In genomic region chr7:34709111-34709510, GRCm38 (mm10) we compare ENCODE assay signal across 15 mouse cellular contexts. TPM values are rescaled to one million over a fixed set of nuclear protein-coding genes. Genes with fewer than 3 reads are reported as not detected.
DNase-seq lines count a peak whose midpoint lies in the region; ATAC-seq and TF ChIP-seq lines count a peak whose summit lies in the region.
"Had no signal": no experiment of that assay in that cellular context is flagged by ENCODE, and none has a peak within 500 bp of the region (broad histone marks: within the 10 kb centered on the region; RNA-seq: fewer than 3 reads in every experiment).

No protein-coding gene starts in this region.

- no peak overlapping the region for H3K9ac ChIP-seq in forebrain, embryonic 14.5 days (ENCODE audit: low read length)
- no peak overlapping the region for H3K9ac ChIP-seq in forebrain, embryonic 13.5 days
- no peak overlapping the region for H3K9ac ChIP-seq in hindbrain, postnatal 0 days (replicated peaks; ENCODE audit: low read length)
- H3K9ac ChIP-seq in hindbrain, embryonic 11.5 days (ENCODE audit: low read depth, low read length) = no peak overlapping the region
- H3K9ac ChIP-seq: heart, embryonic 13.5 days; liver, embryonic 14.5 days had no signal

- no peaks in the 10 kb centered on the region for H3K36me3 ChIP-seq in forebrain, embryonic 14.5 days (ENCODE audit: control insufficient read depth, insufficient read depth, low read length)
- no peaks in the 10 kb centered on the region for H3K36me3 ChIP-seq in forebrain, embryonic 13.5 days (ENCODE audit: poor library complexity, severe bottlenecking)
- no peaks in the 10 kb centered on the region for H3K36me3 ChIP-seq in hindbrain, postnatal 0 days (ENCODE audit: insufficient read depth, low read length)
- no peaks in the 10 kb centered on the region for H3K36me3 ChIP-seq in hindbrain, embryonic 11.5 days (ENCODE audit: control insufficient read depth, insufficient read depth, low read length)
- H3K36me3 ChIP-seq: heart, embryonic 13.5 days had no signal

- H3K4me2 ChIP-seq in forebrain, embryonic 14.5 days (ENCODE audit: low read length) = no peak overlapping the region
- H3K4me2 ChIP-seq in forebrain, embryonic 13.5 days = no peak overlapping the region
- no peak overlapping the region for H3K4me2 ChIP-seq in hindbrain, postnatal 0 days (ENCODE audit: low read depth, low read length)
- H3K4me2 ChIP-seq in hindbrain, embryonic 11.5 days (replicated peaks; ENCODE audit: low read depth, low read length) = no peak overlapping the region
- H3K4me2 ChIP-seq: heart, embryonic 13.5 days had no signal

- no peaks in the 10 kb centered on the region for H3K27me3 ChIP-seq in forebrain, embryonic 14.5 days (replicated peaks; ENCODE audit: control insufficient read depth, insufficient read depth, low read length)
- no peaks in the 10 kb centered on the region for H3K27me3 ChIP-seq in forebrain, embryonic 13.5 days
- 0 out of 2 replicates have a peak, but pooled peaks cover 3% of the 10 kb centered on the region for H3K27me3 ChIP-seq in hindbrain, postnatal 0 days (ENCODE audit: insufficient read depth, low read length)
- H3K27me3 ChIP-seq in hindbrain, embryonic 11.5 days (ENCODE audit: control insufficient read depth, insufficient read depth, low read length) = no peaks in the 10 kb centered on the region

- H3K27ac ChIP-seq in forebrain, embryonic 14.5 days (ENCODE audit: low read depth, low read length) = no peak overlapping the region; the same call in 1 of the 2 replicates
- no peak overlapping the region for H3K27ac ChIP-seq in forebrain, embryonic 13.5 days
- no peak overlapping the region for H3K27ac ChIP-seq in hindbrain, postnatal 0 days
- H3K27ac ChIP-seq in hindbrain, embryonic 11.5 days (ENCODE audit: low read depth, low read length) = no peak overlapping the region
- H3K27ac ChIP-seq: heart, embryonic 13.5 days; left cerebral cortex, adult 2 months; liver, embryonic 14.5 days; macrophage had no signal

- 71% methylated on average over 4 of the region's 4 CpGs for WGBS in forebrain, embryonic 14.5 days
- 70% methylated on average over 4 of the region's 4 CpGs for WGBS in forebrain, embryonic 13.5 days
- WGBS in hindbrain, postnatal 0 days = 31% methylated on average over 4 of the region's 4 CpGs
- 76% methylated on average over 4 of the region's 4 CpGs for WGBS in hindbrain, embryonic 11.5 days

- no peak overlapping the region for H3K4me3 ChIP-seq in forebrain, embryonic 14.5 days (ENCODE audit: low read depth, low read length)
- H3K4me3 ChIP-seq in forebrain, embryonic 13.5 days = no peak overlapping the region
- no peak overlapping the region for H3K4me3 ChIP-seq in hindbrain, postnatal 0 days (ENCODE audit: low read length)
- H3K4me3 ChIP-seq in hindbrain, embryonic 11.5 days (ENCODE audit: low read depth, low read length) = no peak overlapping the region
- H3K4me3 ChIP-seq: heart, embryonic 13.5 days; left cerebral cortex, adult 2 months had no signal

- H3K4me1 ChIP-seq in forebrain, embryonic 14.5 days (ENCODE audit: control insufficient read depth, insufficient read depth, low read length) = no peaks in the 10 kb centered on the region
- H3K4me1 ChIP-seq in forebrain, embryonic 13.5 days = peaks cover 9% of the 10 kb centered on the region; the same call in 1 of the 2 replicates
- no peaks in the 10 kb centered on the region for H3K4me1 ChIP-seq in hindbrain, postnatal 0 days (ENCODE audit: insufficient read depth, low read length)
- peaks cover 3% of the 10 kb centered on the region; the same call in 1 of the 2 replicates for H3K4me1 ChIP-seq in hindbrain, embryonic 11.5 days (replicated peaks; ENCODE audit: control insufficient read depth, insufficient read depth, low read length)
- H3K4me1 ChIP-seq: heart, embryonic 13.5 days had no signal

- no peak for TF ChIP-seq CTCF in hindbrain, postnatal 0 days (IDR thresholded peaks at IDR 0.05; ENCODE audit: low read depth)

- intact Hi-C loops in heart, postnatal 14 days (cut with DNase I) = no loop called here

- no peaks in the 10 kb centered on the region for H3K9me3 ChIP-seq in forebrain, embryonic 14.5 days (replicated peaks; ENCODE audit: control insufficient read depth, low read length)
- H3K9me3 ChIP-seq in forebrain, embryonic 13.5 days (replicated peaks) = no peaks in the 10 kb centered on the region
- no peaks in the 10 kb centered on the region for H3K9me3 ChIP-seq in hindbrain, postnatal 0 days (ENCODE audit: low read length)
- no peaks in the 10 kb centered on the region for H3K9me3 ChIP-seq in hindbrain, embryonic 11.5 days (ENCODE audit: control insufficient read depth, low read length)
- H3K9me3 ChIP-seq: heart, embryonic 13.5 days had no signal

- DNase-seq in forebrain, embryonic 14.5 days (ENCODE audit: low spot score) = peak; percentile 65
- peak; percentile 80 for DNase-seq in hindbrain, postnatal 0 days (ENCODE audit: low spot score)
- no peak for DNase-seq in hindbrain, embryonic 11.5 days (ENCODE audit: low spot score)
- DNase-seq in adrenal gland, postnatal 25 days = peak; percentile 28
- peak; percentile 58 to 75 for DNase-seq in heart, postnatal 14 days
- DNase-seq in kidney, postnatal 10 days = no peak
- DNase-seq in spleen, adult 18-20 months = no peak
- DNase-seq: embryo, embryonic 11 days; thymus, postnatal 25 days had no signal

- peak; percentile 42; the same call in 1 of the 2 replicates for ATAC-seq in forebrain, embryonic 14.5 days
- no peak for ATAC-seq in forebrain, embryonic 13.5 days
- ATAC-seq in hindbrain, postnatal 0 days = peak; percentile 68; the same call in 1 of the 2 replicates
- ATAC-seq in hindbrain, embryonic 11.5 days (ENCODE audit: low FRiP score) = no peak
- ATAC-seq: intestine, postnatal 0 days had no signal

RNA-seq across cellular contexts. Expression of gene Kctd15, which starts 52.6 kb away (rescaled TPM):
- polyA plus RNA-seq in forebrain, embryonic 14.5 days (2014; fragmentation: Nextera tagmentation; extraction: Ambion mirVana) = 13.9 and 16.0 TPM in 2 replicates
- 28.9 and 35.8 TPM in 2 replicates for polyA plus RNA-seq in forebrain, embryonic 13.5 days (2015; fragmentation: Nextera tagmentation; extraction: Ambion mirVana)
- 58.7 and 59.7 TPM in 2 replicates for total RNA-seq in hindbrain, postnatal 0 days (2014; rRNA removed)
- polyA plus RNA-seq in hindbrain, postnatal 0 days (2015; fragmentation: Nextera tagmentation; extraction: Ambion mirVana) = 12.6 and 13.2 TPM in 2 replicates
- polyA plus RNA-seq in hindbrain, embryonic 11.5 days (2014; fragmentation: Nextera tagmentation; extraction: Ambion mirVana) = 12.2 and 17.0 TPM in 2 replicates
- total RNA-seq in adrenal gland, postnatal 25 days (2021) = 9.4 and 9.7 TPM in 2 replicates
- total RNA-seq in heart, postnatal 14 days (2021) = 1 to 10 TPM; 3.3 to 4.0 TPM
- polyA plus RNA-seq: macrophage had no signal

Comparison
In these comparisons a context has a peak if more than half of its experiments do, and no peak if none do; other contexts are left out.
1. ATAC-seq: peak in forebrain, embryonic 14.5 days (single experiment) and hindbrain, postnatal 0 days (single experiment); none in forebrain, embryonic 13.5 days (single experiment) and hindbrain, embryonic 11.5 days (single experiment).
2. DNase-seq: peak in forebrain, embryonic 14.5 days (single experiment), hindbrain, postnatal 0 days (single experiment), adrenal gland, postnatal 25 days (single experiment) and heart, postnatal 14 days (2 of 2); none in hindbrain, embryonic 11.5 days (single experiment), kidney, postnatal 10 days (single experiment) and spleen, adult 18-20 months (0 of 2).